Mouse (Mus musculus) forebrain, embryonic 15.5 days (tissue): ENCODE data around the gene Ttc29. TPM values are rescaled to one million over a fixed set of nuclear protein-coding genes. Genes with fewer than 3 reads are reported as not detected.

Experiments used
- ATAC-seq: fragments of 200-750 bp; cut with Nextera tagmentation; replicated peaks from 2 replicates; pipeline ENCODE4 v1.8.0; 2017; ENCODE audit warnings: mild to moderate bottlenecking, moderate TSS enrichment, moderate library complexity
- H3K27ac ChIP-seq: fragments of 300-500 bp; sonication (generic); replicated peaks from 2 replicates; pipeline ENCODE4 v1.5.1; 2015; ENCODE audit warnings: mild to moderate bottlenecking, inconsistent platforms
- H3K27me3 ChIP-seq: fragments of 300-500 bp; sonication (generic); 2 replicates; pipeline ENCODE4 v1.6.1; 2015; ENCODE audit warnings: inconsistent platforms
- H3K36me3 ChIP-seq: fragments of 300-500 bp; sonication (generic); 2 replicates; pipeline ENCODE4 v1.6.1; 2015; ENCODE audit warnings: mild to moderate bottlenecking, inconsistent platforms
- H3K4me1 ChIP-seq: fragments of 300-500 bp; sonication (generic); 2 replicates; pipeline ENCODE4 v1.6.1; 2015; ENCODE audit warnings: inconsistent platforms
- H3K4me2 ChIP-seq: fragments of 300-500 bp; sonication (generic); replicated peaks from 2 replicates; pipeline ENCODE4 v1.6.1; 2015; ENCODE audit warnings: mild to moderate bottlenecking, inconsistent platforms
- H3K4me3 ChIP-seq: fragments of 300-500 bp; sonication (generic); 2 replicates; pipeline ENCODE4 v1.5.1; 2015; ENCODE audit warnings: mild to moderate bottlenecking, inconsistent platforms
- H3K9ac ChIP-seq: fragments of 300-500 bp; sonication (generic); replicated peaks from 2 replicates; pipeline ENCODE4 v1.6.1; 2015; ENCODE audit warnings: mild to moderate bottlenecking, inconsistent platforms
- H3K9me3 ChIP-seq: fragments of 300-500 bp; sonication (generic); 2 replicates; pipeline ENCODE4 v1.6.1; 2016; ENCODE audit warnings: inconsistent platforms
- WGBS: fragments of 180-500 bp; shearing (Covaris S2); methylation state at CpG from one replicate; pipeline ENCODE4 v1.1.7; 2015; ENCODE audit warnings: mixed read lengths; 5-methylcytosine and 5-hydroxymethylcytosine counted together
- polyA plus RNA-seq: library from polyadenylated mRNA; unstranded; fragments of >200 nt; fragmentation: Nextera tagmentation; extraction: Ambion mirVana; gene quantifications from 2 replicates; pipeline ENCODE4 v1.2.1, GENCODE M21; 2015

Gene Ttc29
- polyA plus RNA-seq, result 0.70 and 1.9 TPM in 2 replicates

GRCm38 (mm10) chr8:78213074-78213473 lies at the start of gene Ttc29:
Ttc29 (plus strand) TSS chr8:78213297.
- H3K27me3 ChIP-seq, result no peaks in the 10 kb centered on the region
- H3K36me3 ChIP-seq, result no peaks in the 10 kb centered on the region
- peaks cover 5% of the 10 kb centered on the region for H3K4me1 ChIP-seq
- no peak within 1 kb of the TSS for H3K4me3 ChIP-seq
- 0% methylated on average over 11 of the region's 11 CpGs for WGBS
- ATAC-seq, result peak; percentile 97
- H3K9ac ChIP-seq, result no peak within 1 kb of the TSS
- no peaks in the 10 kb centered on the region for H3K9me3 ChIP-seq
- H3K4me2 ChIP-seq, result 0 out of 2 replicates have a peak within 1 kb of the TSS, but pooled peaks have one; percentile 3
- H3K27ac ChIP-seq, result no peak within 1 kb of the TSS

- WGBS, result 98% methylated on average over 1 of the region's 1 CpGs
These were observed 41.7 kb upstream of the Ttc29 start for GRCm38 (mm10) chr8:78171351-78171750.

GRCm38 (mm10) chr8:78182654-78183053 lies 30.4 kb upstream of the Ttc29 start:
- Histone ChIP-seq H3K27me3 (no peaks in the 10 kb centered on the region), H3K4me1 (no peaks in the 10 kb centered on the region), H3K27ac (no peak overlapping the region), H3K9ac (no peak overlapping the region), H3K4me2 (no peak overlapping the region), H3K4me3 (no peak overlapping the region), H3K36me3 (no peaks in the 10 kb centered on the region), H3K9me3 (no peaks in the 10 kb centered on the region)
- ATAC-seq, result no peak
- WGBS, result 57% methylated on average over 7 of the region's 7 CpGs

More at GRCm38 (mm10) chr8:78171351-78171750, 41.7 kb upstream of the Ttc29 start:
- Histone ChIP-seq H3K36me3 (no peaks in the 10 kb centered on the region), H3K27ac (no peak overlapping the region), H3K9ac (no peak overlapping the region), H3K27me3 (no peaks in the 10 kb centered on the region), H3K4me1 (no peaks in the 10 kb centered on the region), H3K4me3 (no peak overlapping the region), H3K4me2 (no peak overlapping the region), H3K9me3 (no peaks in the 10 kb centered on the region)
- ATAC-seq, result no peak

- H3K9ac ChIP-seq, result no peak overlapping the region
- H3K27ac ChIP-seq, result no peak overlapping the region
- no peaks in the 10 kb centered on the region for H3K27me3 ChIP-seq
- WGBS, result 83% methylated on average over 6 of the region's 6 CpGs
- H3K4me2 ChIP-seq, result no peak overlapping the region
- H3K4me1 ChIP-seq, result no peaks in the 10 kb centered on the region
- ATAC-seq, result no peak
- H3K9me3 ChIP-seq, result no peaks in the 10 kb centered on the region
- no peak overlapping the region for H3K4me3 ChIP-seq
- no peaks in the 10 kb centered on the region for H3K36me3 ChIP-seq
These were observed 29.7 kb upstream of the Ttc29 start for GRCm38 (mm10) chr8:78183414-78183813.

GRCm38 (mm10) chr8:78187087-78187486 lies 26.0 kb upstream of the Ttc29 start:
- ATAC-seq, result no peak
- no peaks in the 10 kb centered on the region for H3K4me1 ChIP-seq

GRCm38 (mm10) chr8:78204229-78204628 lies 8.9 kb upstream of the Ttc29 start:
- 30% methylated on average over 5 of the region's 5 CpGs for WGBS
- ATAC-seq, result no peak
- Histone ChIP-seq H3K36me3 (no peaks in the 10 kb centered on the region), H3K4me3 (no peak overlapping the region), H3K9me3 (no peaks in the 10 kb centered on the region), H3K4me2 (no peak overlapping the region), H3K4me1 (no peaks in the 10 kb centered on the region), H3K27me3 (no peaks in the 10 kb centered on the region), H3K27ac (no peak overlapping the region), H3K9ac (no peak overlapping the region)

More at GRCm38 (mm10) chr8:78187087-78187486, 26.0 kb upstream of the Ttc29 start:
- Histone ChIP-seq H3K27ac (no peak overlapping the region), H3K4me3 (no peak overlapping the region), H3K4me2 (no peak overlapping the region), H3K9me3 (no peaks in the 10 kb centered on the region), H3K9ac (no peak overlapping the region), H3K36me3 (no peaks in the 10 kb centered on the region), H3K27me3 (no peaks in the 10 kb centered on the region)

GRCm38 (mm10) chr8:78210424-78210823 lies 2.7 kb upstream of the Ttc29 start:
- Histone ChIP-seq H3K36me3 (no peaks in the 10 kb centered on the region), H3K4me3 (no peak overlapping the region), H3K27ac (no peak overlapping the region), H3K9me3 (no peaks in the 10 kb centered on the region), H3K4me2 (no peak overlapping the region), H3K9ac (no peak overlapping the region), H3K27me3 (no peaks in the 10 kb centered on the region), H3K4me1 (peaks cover 5% of the 10 kb centered on the region)
- no peak for ATAC-seq
- WGBS, result 85% methylated on average over 3 of the region's 3 CpGs

- H3K9me3 ChIP-seq, result no peaks in the 10 kb centered on the region
- no peak overlapping the region for H3K4me3 ChIP-seq
- peaks cover 5% of the 10 kb centered on the region for H3K4me1 ChIP-seq
- H3K9ac ChIP-seq, result no peak overlapping the region
- no peak overlapping the region for H3K27ac ChIP-seq
- no peaks in the 10 kb centered on the region for H3K27me3 ChIP-seq
- no peaks in the 10 kb centered on the region for H3K36me3 ChIP-seq
- ATAC-seq, result no peak; the same call in 1 of the 2 replicates
- WGBS, result 16% methylated on average over 3 of the region's 3 CpGs
- no peak overlapping the region for H3K4me2 ChIP-seq
These were observed 1.5 kb downstream of the Ttc29 start for GRCm38 (mm10) chr8:78214645-78215044.

- ATAC-seq, result no peak
- no peaks in the 10 kb centered on the region for H3K36me3 ChIP-seq
These were observed 13.0 kb downstream of the Ttc29 start for GRCm38 (mm10) chr8:78226087-78226486.

GRCm38 (mm10) chr8:78230721-78231120 lies 17.6 kb downstream of the Ttc29 start:
- no peak overlapping the region for H3K9ac ChIP-seq
- 46% methylated on average over 2 of the region's 2 CpGs for WGBS
- ATAC-seq, result no peak

More at GRCm38 (mm10) chr8:78226087-78226486, 13.0 kb downstream of the Ttc29 start:
- 0 out of 2 replicates have a peak, but pooled peaks cover 2% of the 10 kb centered on the region for H3K4me1 ChIP-seq
- no peaks in the 10 kb centered on the region for H3K27me3 ChIP-seq
- WGBS, result 80% methylated on average over 4 of the region's 4 CpGs
- no peak overlapping the region for H3K27ac ChIP-seq
- H3K4me2 ChIP-seq, result no peak overlapping the region
- no peak overlapping the region for H3K4me3 ChIP-seq
- H3K9ac ChIP-seq, result no peak overlapping the region
- no peaks in the 10 kb centered on the region for H3K9me3 ChIP-seq

GRCm38 (mm10) chr8:78232870-78233707 lies 20.0 kb downstream of the Ttc29 start:
- Histone ChIP-seq H3K4me2 (peak overlapping the region; percentile 33), H3K9me3 (no peaks in the 10 kb centered on the region), H3K4me3 (peak overlapping the region; percentile 5; the same call in 1 of the 2 replicates), H3K27me3 (no peaks in the 10 kb centered on the region), H3K9ac (no peak overlapping the region), H3K36me3 (no peaks in the 10 kb centered on the region), H3K27ac (no peak overlapping the region), H3K4me1 (peaks cover 10% of the 10 kb centered on the region; the same call in 1 of the 2 replicates)
- ATAC-seq, result peak; percentile 78
- 18% methylated on average over 14 of the region's 14 CpGs for WGBS

More at GRCm38 (mm10) chr8:78230721-78231120, 17.6 kb downstream of the Ttc29 start:
- Histone ChIP-seq H3K4me3 (no peak overlapping the region), H3K36me3 (no peaks in the 10 kb centered on the region), H3K27ac (no peak overlapping the region), H3K4me1 (peaks cover 10% of the 10 kb centered on the region; the same call in 1 of the 2 replicates), H3K9me3 (no peaks in the 10 kb centered on the region), H3K27me3 (no peaks in the 10 kb centered on the region), H3K4me2 (no peak overlapping the region)

- Histone ChIP-seq H3K9ac (no peak overlapping the region), H3K27me3 (no peaks in the 10 kb centered on the region), H3K36me3 (no peaks in the 10 kb centered on the region), H3K27ac (no peak overlapping the region), H3K4me2 (no peak overlapping the region), H3K4me3 (no peak overlapping the region), H3K4me1 (peaks cover 10% of the 10 kb centered on the region; the same call in 1 of the 2 replicates), H3K9me3 (no peaks in the 10 kb centered on the region)
- ATAC-seq, result no peak
- WGBS, result 59% methylated on average over 7 of the region's 7 CpGs
These were observed 20.7 kb downstream of the Ttc29 start for GRCm38 (mm10) chr8:78233708-78234201.
